18 mouse cellular contexts compared by ENCODE assay signal in the genomic region with DNA sequence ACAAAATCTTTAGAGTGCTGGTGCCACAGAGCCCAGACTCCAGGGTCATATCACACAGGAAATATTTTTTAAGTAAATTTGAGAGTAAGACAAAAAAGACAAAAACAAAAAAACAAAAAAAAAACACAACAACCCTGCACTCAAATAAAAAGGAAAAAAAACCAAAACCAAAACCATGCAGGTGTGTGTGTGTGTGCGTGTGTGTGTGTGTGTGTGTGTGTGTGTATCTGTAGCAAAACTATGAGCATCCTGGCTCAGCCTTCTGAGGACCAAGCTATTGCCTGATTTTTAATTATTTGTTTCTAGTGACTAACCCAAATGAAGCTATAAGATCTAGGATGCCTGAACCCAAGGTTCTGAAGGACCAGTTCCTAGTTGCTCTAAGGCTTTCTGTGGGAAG.
"Had no signal": no experiment of that assay in that cellular context is flagged by ENCODE, and none has a peak within 500 bp of the region (broad histone marks: within the 10 kb centered on the region; RNA-seq: fewer than 3 reads in every experiment).

No protein-coding gene starts in this region.

- H3K27me3 ChIP-seq: liver, embryonic 13.5 days; liver, embryonic 15.5 days; lung, embryonic 15.5 days; midbrain, embryonic 13.5 days; midbrain, embryonic 15.5 days; neural tube, embryonic 12.5 days; stomach, embryonic 15.5 days had no signal

- H3K27ac ChIP-seq: liver, embryonic 13.5 days; liver, embryonic 15.5 days; lung, embryonic 15.5 days; macrophage; midbrain, embryonic 13.5 days; midbrain, embryonic 15.5 days; neural tube, embryonic 12.5 days; stomach, embryonic 15.5 days; stomach, postnatal 0 days had no signal

- H3K9me3 ChIP-seq: liver, embryonic 13.5 days; liver, embryonic 15.5 days; lung, embryonic 15.5 days; midbrain, embryonic 13.5 days; midbrain, embryonic 15.5 days; neural tube, embryonic 12.5 days; stomach, embryonic 15.5 days had no signal

- H3K4me2 ChIP-seq: liver, embryonic 13.5 days; liver, embryonic 15.5 days; lung, embryonic 15.5 days; midbrain, embryonic 11.5 days; midbrain, embryonic 13.5 days; midbrain, embryonic 15.5 days; neural tube, embryonic 12.5 days; stomach, embryonic 15.5 days had no signal

- DNase-seq: liver, embryonic 13.5 days; liver, postnatal 0 days; lung, adult 2 months; lung, postnatal 14 days; lung, postnatal 36 days; right cerebral cortex, postnatal 14 days; thymus, adult 2 months; thymus, postnatal 36 days had no signal

- H3K4me1 ChIP-seq: liver, embryonic 15.5 days; lung, embryonic 15.5 days; midbrain, embryonic 13.5 days; midbrain, embryonic 15.5 days; neural tube, embryonic 12.5 days; stomach, embryonic 15.5 days had no signal

- H3K9ac ChIP-seq: liver, embryonic 13.5 days; liver, embryonic 15.5 days; liver, postnatal 0 days; lung, embryonic 15.5 days; midbrain, embryonic 13.5 days; midbrain, embryonic 15.5 days; neural tube, embryonic 12.5 days; stomach, embryonic 15.5 days had no signal

- H3K36me3 ChIP-seq: liver, embryonic 13.5 days; liver, embryonic 15.5 days; lung, embryonic 15.5 days; midbrain, embryonic 13.5 days; midbrain, embryonic 15.5 days; neural tube, embryonic 12.5 days; stomach, embryonic 15.5 days had no signal

- ATAC-seq: liver, postnatal 0 days; lung, postnatal 0 days; midbrain, embryonic 13.5 days; midbrain, embryonic 15.5 days had no signal

- H3K4me3 ChIP-seq: liver, embryonic 13.5 days; liver, embryonic 15.5 days; lung, embryonic 15.5 days; midbrain, embryonic 13.5 days; midbrain, embryonic 15.5 days; neural tube, embryonic 12.5 days; stomach, embryonic 15.5 days had no signal
